Mouse (Mus musculus) layer of hippocampus, postnatal 10 days (tissue): ENCODE results near the gene Cenpw. TPM values are rescaled to one million over a fixed set of nuclear protein-coding genes. Genes with fewer than 3 reads are reported as not detected.

Experiments used
- DNase-seq, 2 experiments: peaks; one replicate each; pipeline ENCODE4 v3.0.0; 2021; ENCODE audit warnings: low spot score in 2 of 2
- long read RNA-seq: library from polyadenylated mRNA; stranded (forward); transcript quantifications from one replicate; pipeline ENCODE4 v2.0.0, GENCODE M21; 2023
- total RNA-seq, 2 experiments: library from RNA; stranded (reverse); gene quantifications; 2 replicates each; pipeline ENCODE4 v1.2.3; 2021

Gene Cenpw
- 1 to 10 TPM; 4.0 to 4.5 TPM for total RNA-seq
- long read RNA-seq, transcript Cenpw-201 (3 exons, 1,532 nt), result major isoform, 23 of 23 reads
- long read RNA-seq, partial matches to known transcripts, result 0 of 23 reads
- long read RNA-seq, other reads (novel, unspliced or antisense), result 0 of 23 reads

GRCm38 (mm10) chr10:30199916-30200826, at the start of gene Cenpw:
Cenpw (minus strand) TSS chr10:30200560.
- peak; percentile 90 for DNase-seq

- DNase-seq, result no peak
Measured at GRCm38 (mm10) chr10:30249654-30250053, 49.3 kb upstream of the Cenpw start.

GRCm38 (mm10) chr10:30199501-30199900, 859 bp downstream of the Cenpw start:
- no peak for DNase-seq

GRCm38 (mm10) chr10:30167700-30168099, 32.7 kb downstream of the Cenpw start:
- DNase-seq, result no peak
